Mouse (Mus musculus) cerebellum, adult 2 months (tissue): Measurements from ENCODE around the gene C130050O18Rik.

Source experiments
- CTCF ChIP-seq: fragments of 200-500 bp; IDR thresholded peaks from 2 replicates; pipeline ENCODE4 v1.5.1; 2011; ENCODE audit warnings: low read depth, mild to moderate bottlenecking, control low read depth, low read length, moderate library complexity, borderline replicate concordance; ENCODE audit not compliant: insufficient read depth
- POLR2A ChIP-seq: fragments of 200-500 bp; IDR thresholded peaks from 2 replicates; pipeline ENCODE4 v1.6.1; 2011; ENCODE audit warnings: low read length, control low read depth, borderline replicate concordance; ENCODE audit not compliant: insufficient read depth

GRCm38 (mm10) chr5:139364911-139365571, 40.0 kb upstream of the C130050O18Rik start:
- no peak for TF ChIP-seq POLR2A
- no peak for TF ChIP-seq CTCF
